Mouse (Mus musculus) lung, postnatal 4 days (tissue): ENCODE data around the gene Ttc28.
A peak's percentile ranks its signal among the peaks of the same experiment; 100 is the strongest.

Experiments
- DNase-seq, 2 experiments: peaks; one replicate each; pipeline ENCODE4 v3.0.0; 2021

The Ttc28 gene

DNA sequence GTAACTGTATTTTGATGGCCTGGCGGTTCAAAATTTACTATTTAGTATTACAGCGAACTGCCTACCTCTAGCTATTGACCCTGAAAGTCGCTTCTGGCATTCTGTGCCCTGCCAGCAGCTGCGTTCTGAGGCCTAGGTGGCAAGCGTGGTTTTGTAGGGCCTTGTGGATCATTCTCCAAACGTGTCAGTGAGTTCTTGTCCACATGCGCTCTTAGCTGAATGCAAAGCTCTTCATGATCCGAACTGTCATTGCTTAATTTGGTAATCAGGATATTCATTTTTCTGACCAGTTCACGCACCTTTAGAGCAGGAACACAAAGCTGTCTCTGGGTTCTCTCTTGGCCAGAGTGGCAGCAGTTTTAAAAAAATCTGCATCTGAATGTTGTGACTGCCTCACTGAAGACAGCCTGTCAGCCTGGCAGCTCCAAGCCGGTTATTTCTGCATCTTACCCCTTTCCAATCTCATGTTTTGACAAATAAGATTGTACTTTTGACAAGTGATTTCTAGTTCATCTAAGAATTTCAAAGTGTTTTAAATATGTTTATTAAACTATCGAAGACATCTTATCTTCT is 88.0 kb downstream of the Ttc28 start:
- no peak for DNase-seq

DNA sequence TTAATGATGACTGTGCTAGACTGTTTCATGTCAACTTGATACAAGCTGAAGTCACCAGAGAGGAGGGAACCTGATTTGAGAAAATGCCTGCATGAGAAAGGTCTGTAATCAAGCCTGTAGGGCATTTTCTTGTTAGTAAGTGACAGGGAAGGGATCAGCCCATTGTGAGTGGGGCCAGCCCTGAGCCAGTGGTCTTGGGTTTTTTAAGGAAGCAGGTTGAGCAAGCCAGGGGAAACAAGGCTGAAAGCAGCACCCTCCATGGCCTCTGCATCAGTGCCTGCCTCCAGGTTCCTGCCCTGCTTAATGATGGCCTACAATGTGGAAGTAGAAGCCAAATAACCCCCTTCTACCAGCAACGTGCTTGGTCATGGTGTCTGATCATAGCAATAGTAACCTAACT is 89.0 kb downstream of the Ttc28 start:
- no peak for DNase-seq

DNA sequence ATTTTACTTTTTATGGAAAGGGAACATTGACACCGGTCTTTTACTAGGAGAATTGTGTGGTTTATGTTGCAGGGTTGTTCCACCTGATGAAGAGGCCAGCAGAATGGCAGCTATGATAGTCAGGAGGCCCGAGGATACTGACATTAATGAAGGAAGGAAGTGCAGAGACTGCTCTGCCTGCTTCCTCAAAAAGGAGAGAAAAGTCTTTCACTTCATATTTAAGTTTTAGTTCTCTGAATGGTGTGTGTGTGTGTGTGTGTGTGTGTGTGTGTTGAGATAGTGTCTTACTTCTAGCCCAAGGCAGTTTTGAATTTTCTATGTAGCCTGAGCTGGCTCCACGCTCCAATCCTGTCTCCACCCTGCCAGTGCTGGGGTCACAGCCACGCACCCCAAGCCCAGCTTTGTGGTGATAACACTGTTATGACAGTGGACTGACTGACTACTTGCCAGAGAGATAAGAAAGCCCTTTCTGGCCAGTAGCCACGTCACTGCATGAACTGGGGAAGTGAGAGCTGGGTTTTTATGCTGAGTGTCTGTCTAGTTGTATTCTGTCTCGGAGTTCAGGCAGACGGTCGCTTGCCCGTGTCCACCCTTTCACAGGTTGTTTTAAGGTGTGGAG is 90.7 kb downstream of the Ttc28 start:
- peak; percentile 39 to 50 for DNase-seq

DNA sequence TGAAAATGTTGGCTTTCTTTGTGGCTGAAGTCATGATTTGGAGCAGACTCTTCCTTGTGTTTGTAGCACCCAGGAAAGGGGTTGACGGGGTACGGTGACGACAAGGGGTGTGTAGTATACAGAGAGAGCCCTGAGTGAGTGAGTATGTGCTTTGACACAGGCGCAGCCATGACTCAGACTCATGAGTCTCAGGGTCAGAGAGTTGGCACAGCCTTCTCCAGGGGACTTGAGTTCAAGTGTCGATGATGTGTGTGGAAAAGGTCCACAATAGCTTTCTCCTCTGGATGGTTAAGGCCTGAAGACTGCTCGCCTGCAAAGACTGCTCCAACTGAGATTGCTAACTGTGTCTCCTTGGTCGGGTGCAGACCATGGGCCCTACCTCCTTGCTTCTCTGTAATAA is 97.1 kb downstream of the Ttc28 start:
- DNase-seq, result no peak

DNA sequence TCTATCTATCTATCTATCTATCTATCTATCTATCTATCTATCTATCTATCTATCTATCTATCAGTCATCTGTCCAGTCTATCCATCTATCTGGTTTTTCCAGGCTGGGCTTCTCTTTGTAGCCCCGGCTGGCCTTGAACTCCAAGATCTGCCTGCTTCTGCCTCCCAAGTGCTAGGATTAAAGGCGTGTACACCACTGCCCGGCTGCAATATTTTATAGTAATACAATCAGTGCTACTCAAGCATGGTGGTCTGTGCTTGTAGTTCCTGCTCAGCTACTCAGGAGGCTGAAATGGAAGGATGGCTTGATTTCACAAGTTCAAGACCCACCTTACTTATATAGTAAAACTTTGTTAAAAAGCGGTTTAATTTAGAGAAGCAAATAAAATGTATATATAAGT is 98.2 kb downstream of the Ttc28 start:
- DNase-seq, result no peak

DNA sequence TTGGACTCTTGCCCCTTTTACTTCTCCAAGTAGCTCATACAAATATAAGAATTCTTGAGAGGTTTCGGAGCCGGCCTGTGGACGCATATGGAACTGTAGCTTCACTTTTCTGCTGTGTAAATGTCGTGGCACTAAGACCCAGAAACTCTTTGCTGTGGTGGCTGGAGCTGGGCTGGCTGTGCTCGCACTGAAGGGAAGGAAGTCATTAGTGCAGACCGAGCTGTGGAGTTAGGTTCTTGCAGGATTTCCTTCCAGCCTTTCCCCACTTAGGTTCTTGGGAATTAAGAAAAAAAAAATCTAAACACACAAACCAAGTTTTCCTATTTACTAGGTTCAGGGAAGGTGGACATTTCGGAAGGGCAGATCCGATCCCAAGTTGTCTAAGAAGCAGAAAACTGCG is 98.9 kb downstream of the Ttc28 start:
- DNase-seq, result peak; percentile 84 to 89

DNA sequence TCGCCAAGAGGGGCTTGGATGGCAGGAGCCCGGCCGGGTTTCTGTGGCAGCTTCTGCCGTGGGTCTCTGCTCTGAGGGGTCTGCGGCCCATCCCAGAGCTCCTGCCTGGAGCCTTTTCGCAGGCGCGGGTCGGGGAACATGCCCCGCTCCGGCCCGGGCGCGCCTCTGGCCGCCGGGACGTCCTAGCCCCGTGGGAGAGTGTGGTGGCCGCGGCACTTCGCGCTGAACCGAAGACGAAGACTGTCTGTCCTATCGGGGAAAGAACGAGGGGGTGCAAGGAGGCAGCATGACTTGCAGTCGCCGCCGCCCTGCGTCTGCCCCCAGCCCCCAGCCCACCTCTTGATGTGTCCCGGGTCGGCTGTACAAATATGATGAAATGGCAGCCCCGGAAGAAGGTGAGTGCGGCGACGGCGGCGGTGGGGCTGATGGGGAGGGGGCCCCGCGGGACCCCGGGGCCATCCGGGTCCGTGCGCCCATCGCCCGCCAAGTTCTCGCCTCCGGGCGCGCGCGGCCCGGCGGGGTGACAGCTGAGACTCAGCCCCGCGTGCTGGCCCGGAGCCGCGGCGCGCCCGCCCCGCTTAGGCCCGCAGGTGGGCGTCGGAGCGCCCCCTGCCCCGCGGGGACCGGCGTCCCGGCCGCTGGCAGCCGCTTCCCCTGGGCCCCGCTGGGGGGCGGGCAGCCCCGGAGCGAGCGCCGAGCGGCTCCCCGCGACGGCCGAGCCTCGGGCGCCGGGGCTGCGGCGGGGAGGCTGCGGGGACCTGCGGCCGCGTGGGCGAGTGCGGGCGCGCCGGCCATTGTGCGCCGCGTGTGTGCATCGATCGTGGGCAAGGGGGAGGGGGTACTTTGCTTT is 99.6 kb downstream of the Ttc28 start:
- DNase-seq, result peak; percentile 58 to 70

DNA sequence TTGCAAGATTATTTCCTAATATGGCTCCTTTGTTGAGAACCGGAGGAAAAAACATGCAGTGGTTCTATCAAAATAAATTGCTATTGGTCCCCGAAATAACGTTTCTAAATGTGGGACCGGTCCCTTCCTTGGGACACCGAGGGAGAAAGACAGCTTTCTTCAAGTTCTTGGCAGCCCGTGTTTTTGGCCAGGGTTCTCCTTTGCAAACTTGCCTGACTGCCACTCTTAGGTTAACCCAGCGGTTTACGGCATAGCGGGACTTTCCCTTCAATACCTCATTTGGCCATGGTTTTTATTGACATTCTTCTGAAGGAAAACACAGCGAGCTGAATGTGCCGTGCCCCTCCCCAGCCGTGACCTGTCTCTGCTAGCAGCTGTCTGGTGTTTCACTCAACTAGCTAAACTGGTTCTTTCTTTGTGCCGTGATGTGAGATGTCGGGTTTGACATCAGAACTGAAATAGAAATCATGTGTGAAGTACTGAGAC is 100.3 kb downstream of the Ttc28 start:
- DNase-seq, result peak; percentile 73 to 85

DNA sequence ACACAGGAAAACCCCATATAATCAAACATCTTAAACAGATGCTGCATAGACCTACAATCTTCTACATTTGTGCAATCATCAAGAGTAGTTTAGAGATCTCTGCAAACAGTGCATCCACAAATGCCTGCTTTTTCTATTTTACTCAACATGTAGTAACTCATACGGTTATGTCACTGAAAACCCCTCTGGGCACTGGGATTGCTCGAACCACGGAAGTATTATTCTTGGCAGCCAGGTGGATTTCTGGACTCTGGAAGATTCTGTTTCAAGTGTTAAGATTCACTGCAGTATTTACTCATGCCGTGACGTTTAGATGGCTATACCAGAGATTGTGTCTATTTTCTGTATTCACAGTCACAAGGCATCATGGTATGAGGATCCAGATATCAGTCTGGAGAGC is 101.0 kb downstream of the Ttc28 start:
- DNase-seq, result no peak

DNA sequence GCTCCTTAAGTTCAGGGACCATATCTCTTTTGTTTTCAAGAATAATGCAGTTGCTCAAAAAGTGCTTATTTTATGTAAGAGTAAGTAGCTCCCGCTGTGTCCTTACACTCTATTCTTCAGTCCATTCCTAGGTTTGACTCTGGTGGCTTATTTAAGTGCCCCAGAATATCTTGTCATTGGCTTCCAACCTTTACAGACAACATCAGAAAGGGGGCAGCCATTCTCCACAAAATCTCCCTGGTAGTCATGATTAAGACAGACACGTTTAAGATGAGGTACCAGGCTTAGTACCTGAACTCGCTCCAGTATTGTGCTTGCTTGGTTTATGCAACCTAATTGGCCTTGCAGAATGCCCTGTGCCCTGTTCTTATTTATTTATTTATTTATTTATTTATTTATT is 102.8 kb downstream of the Ttc28 start:
- DNase-seq, result no peak

DNA sequence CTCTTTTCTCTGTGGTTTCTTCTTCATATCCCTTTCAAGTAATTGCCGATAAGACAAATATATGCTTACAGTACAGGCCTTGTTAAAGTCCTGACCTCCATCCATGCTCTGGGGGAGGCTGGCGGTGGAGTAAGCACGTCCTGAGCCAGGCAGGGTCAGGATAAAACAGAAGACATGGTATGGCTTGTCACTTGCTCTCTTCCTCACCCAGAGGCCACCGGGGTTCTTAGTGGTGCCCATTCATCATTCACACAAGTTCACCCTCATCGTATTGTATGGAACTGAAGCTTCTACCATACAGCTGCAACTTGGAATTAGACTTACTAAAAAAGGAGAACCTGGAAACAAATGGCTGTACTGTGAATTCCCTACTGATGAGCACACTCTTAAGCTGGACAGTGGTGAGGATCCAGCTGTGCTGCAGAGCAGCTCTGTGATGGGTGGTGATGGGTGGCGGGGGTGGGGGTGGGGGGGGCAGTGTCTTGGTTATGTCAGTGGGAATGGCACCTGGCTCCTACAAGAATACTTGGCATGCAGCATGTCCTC is 104.6 kb downstream of the Ttc28 start:
- no peak for DNase-seq

DNA sequence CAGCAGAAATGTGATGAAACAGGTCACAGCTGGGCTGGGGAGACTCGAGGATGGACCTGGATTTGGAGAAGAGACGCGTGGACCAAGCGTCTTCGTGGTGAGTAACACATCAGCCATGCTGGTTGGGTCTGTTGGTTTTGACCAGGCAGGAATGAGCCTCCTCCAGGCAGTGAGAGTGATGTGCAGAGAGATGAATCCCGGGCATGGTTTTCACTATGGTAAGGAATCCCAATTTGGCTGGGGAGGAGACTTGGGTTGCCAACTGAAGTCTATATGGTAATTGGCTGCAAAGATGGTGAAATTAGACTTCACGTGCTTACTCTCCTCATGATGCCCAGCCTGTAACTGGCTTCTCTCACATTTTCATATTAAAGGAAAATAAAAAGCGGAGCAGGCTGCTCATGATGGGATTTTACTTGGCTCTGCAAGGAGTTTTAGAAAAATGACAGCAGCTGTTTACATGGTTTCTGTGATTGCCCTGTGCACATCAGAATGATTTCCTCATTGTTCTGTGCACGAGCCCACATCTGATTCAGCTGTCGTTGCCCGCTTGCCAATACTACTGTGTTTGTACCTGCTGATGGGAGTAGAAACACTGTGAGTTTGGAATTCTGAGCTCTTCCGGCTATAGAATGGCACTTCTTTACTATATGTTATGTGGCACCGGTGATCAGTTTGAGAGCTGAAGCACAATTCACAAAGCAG is 117.4 kb downstream of the Ttc28 start:
- no peak for DNase-seq

DNA sequence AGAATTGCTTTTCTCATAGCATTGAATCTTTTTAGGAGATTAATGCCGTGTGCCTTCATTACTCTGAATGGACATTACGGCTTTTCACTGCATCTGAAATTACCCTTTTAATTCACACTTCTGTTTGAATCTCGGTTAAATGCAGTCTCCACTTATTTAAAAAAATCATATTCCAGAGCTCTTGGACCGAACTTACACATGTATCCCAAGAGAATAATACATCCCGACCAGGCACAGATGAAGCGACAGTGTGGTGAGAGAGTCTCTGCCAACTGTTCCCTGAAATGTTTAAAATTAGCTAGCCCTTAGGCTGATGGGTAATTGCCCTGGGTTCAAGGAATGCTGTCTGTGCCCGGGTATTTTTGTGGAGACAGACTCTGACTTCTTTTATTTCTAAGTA is 118.1 kb downstream of the Ttc28 start:
- DNase-seq, result no peak

DNA sequence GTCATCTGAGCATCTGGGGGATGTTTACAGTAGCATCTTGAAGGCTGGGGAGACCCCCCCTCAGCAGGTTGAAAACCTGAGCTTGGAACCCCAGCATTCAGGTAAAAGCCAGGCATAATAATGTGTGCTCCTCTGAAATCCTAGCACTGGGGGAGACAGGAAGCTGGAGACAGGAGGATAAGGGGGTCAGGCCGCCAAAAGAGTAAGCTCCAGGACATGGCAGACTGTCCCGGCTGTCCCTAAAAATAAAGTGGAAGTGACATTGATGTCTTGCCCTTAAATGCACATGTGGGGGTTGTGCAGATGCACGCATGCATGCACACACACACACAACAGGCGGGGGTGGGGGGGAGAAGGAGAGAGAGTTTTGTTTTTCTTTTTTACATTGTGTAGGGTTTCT is 118.7 kb downstream of the Ttc28 start:
- DNase-seq, result no peak

DNA sequence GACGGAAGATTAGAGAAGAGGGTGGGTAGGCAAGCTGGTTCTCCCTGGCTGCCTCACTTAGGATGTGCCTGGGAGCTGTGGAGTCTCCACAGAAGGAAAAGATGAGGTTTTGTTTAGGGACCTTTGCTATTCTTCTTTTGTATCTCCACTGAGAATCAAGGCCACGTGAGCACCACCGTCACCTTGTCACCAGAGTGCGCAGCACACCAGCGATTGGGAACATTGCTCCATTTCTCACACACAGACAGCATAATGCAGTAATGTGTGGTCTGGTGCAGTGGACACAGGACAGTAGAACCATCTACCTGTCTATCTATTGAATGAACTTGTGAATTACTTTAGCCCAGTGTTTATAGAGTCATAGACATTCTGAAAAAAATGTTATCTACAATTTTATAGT is 121.3 kb downstream of the Ttc28 start:
- DNase-seq, result no peak

DNA sequence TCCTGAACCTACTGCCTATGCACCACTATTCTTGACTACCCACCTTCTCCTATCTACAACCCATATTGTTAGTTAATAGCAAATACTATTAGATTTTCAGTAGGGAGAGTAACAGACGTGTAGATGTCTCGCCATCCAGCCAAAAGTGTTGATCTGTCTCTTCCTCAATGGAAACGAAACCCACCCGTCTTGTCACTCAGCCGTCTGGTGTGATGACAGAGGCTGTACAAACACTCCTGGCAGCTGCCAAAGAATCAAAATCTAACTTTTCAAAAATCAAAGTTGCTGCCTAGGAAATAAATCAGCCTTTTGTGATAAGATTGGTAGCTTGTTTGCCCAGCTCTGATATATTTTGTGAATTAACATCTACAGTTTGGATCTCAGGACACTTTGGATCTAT is 123.6 kb downstream of the Ttc28 start:
- DNase-seq, result no peak

DNA sequence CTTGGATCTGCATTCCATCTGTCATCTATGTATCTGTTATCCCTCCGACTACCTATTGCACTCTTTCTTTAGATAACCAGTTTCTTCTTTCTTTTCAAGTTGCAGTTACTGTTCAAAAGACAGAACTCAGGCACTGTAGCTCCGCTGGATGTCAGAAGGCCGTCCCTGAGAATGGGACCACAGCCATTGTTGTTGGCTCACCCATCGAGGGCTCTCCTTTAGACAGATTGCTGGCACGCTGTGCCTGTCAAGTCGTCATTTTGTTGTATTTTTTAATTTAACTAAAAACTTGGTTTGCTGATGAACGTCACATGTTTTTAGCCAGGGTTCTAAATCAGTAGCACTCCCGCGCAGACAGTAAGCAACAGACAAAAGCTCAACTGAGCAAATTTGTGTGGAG is 124.1 kb downstream of the Ttc28 start:
- DNase-seq, result no peak

DNA sequence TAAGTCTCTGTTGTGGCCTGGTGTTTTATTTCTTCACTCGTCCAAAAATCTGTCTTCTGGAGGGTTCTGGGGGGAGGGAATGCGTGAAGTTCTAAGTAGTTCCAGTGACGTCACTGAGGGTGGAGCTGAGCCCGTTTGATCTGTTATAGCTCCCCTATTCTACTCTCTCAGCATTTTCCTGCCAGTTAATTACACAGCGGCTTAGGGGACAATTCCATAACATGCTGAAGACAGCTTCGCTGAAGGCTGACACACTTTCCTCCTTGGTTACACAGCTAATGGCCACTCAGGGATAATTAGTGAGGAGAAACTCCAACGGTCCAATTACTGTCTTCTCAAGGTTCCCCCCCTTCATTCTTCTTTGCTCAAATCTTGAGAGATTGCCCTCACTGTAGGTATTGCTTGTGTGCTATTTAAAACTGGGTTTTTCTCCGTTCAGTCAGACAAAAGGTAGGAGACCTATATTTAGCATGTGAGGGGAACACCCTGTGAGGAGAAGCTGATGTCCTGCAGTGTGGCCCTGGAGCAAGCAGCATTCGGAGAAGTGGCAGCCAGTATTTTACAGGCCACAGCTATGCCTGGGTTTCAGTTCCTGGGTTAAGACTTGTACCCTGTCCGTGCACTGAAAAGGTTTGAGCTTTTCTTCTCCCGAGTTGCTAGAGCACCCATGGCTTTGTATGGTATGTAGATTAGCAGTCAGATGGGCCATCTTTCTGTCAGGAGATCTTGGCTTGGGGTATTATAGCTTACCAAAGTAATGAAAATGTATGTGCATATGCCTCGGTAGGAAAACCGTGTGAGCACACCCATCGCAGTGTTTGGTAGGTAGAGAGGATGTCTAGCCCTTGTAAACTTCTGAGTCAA is 126.9 kb downstream of the Ttc28 start:
- no peak for DNase-seq

DNA sequence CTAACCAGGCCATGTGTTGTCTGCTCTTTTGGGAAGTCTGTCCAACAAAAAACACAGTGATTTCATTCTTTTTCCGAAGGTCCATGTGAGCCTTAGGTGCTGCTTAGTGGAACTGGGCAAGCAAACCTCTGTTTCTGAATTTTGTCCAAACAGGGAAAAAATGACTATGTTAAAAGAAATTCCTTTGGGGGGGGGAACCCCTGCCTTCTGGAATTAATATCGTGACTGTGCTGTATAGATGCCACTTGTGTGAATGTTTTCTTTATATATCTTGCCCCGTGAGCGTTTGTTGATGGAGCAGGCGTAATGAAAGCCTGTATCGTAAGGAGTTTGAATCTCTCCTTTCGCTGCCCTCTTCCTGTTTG is 127.5 kb downstream of the Ttc28 start:
- no peak for DNase-seq

DNA sequence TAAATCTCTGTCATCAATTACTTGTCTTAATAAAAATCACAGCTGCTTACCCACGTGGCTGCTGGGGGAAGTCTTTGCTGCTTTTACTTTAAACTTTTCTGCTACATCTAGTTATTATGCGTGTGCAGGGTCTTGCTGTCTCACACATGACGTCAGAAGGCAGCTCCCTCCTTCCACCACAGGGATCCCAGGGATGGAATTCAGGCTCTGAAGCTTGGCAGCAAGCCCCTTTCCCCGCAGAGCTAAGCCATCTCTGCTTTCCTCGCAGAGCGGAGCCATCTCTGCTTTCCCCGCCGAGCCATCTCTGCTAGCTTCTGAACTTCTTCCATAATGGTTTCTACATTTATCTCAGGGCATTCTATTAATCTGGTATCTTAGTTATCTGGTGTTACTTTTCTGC is 128.3 kb downstream of the Ttc28 start:
- no peak for DNase-seq

DNA sequence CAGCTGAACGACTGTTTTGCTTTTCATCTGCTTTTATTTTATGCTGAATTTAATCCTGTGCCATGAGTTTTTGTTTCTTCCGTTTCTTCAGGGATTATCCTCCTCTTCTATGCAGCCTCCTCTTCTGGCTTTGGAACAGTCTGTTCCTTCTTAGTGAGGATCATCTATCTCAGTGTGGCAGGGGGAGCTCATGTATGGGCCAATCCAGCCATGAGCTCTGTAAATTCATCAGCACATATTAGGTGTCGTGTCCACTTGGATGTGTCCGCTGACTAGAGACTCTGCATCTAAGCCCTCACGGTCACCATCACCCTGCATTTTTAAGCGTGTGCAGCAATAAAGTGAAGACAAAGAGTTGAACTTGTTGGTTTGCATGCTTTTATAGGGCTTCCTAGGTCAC is 128.8 kb downstream of the Ttc28 start:
- no peak for DNase-seq

DNA sequence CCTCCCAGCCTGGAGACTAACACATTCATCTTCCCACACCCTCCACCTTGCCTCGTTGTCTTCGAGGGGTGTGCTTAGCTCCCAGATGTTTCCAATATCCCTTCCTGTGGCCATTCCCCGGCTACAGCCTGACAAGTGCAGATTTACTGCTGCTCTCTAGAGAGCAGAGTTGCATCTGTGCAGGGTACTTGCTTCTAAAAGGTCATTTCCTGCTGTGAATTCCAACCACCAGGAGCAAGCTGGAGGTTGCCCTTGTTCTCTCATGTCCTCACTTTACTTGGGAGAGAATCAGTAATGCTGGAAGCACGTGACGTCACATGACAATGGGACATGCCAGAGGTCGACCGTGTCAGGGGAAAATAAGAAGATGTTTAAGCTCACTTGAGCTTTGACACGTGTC is 131.7 kb downstream of the Ttc28 start:
- DNase-seq, result no peak
